Mouse (Mus musculus): ENCODE results near the gene Cd300c. TPM values are rescaled to one million over a fixed set of nuclear protein-coding genes. Genes with fewer than 3 reads are reported as not detected.
"Not testable (repeated sequence)": the region's sequence is repeated elsewhere in the genome, so short reads cannot be mapped to it uniquely, and the experiment has no call there.

The Cd300c gene
- not detected for total RNA-seq (2021)

GRCm38 (mm10) chr11:114968752-114969207, at the start of gene Cd300c:
Cd300c (minus strand) TSS chr11:114969157.
- no peak for DNase-seq

- not testable (repeated sequence) for DNase-seq
Observed at GRCm38 (mm10) chr11:115016093-115016492, 47.1 kb upstream of the Cd300c start, which contains the start of gene Cd300ld2. Cd300ld2 (minus strand) TSS chr11:115016193.

- no peak for DNase-seq
Observed at GRCm38 (mm10) chr11:115004070-115004469, 35.1 kb upstream of the Cd300c start.

- DNase-seq: no peak
Observed at GRCm38 (mm10) chr11:115001474-115002040, 32.6 kb upstream of the Cd300c start, which contains the start of gene Cd300c2. Cd300c2 (minus strand) TSS chr11:115001880.

- no peak for DNase-seq
Observed at GRCm38 (mm10) chr11:114989793-114990192, 20.8 kb upstream of the Cd300c start, which contains the start of gene Cd300ld. Cd300ld (minus strand) TSS chr11:114989922.

GRCm38 (mm10) chr11:114981866-114982265, 12.9 kb upstream of the Cd300c start:
- peak; percentile 8 for DNase-seq

- DNase-seq: no peak
Observed at GRCm38 (mm10) chr11:114972726-114973125, 3.8 kb upstream of the Cd300c start.

GRCm38 (mm10) chr11:114965182-114965828, 3.7 kb downstream of the Cd300c start:
- DNase-seq: no peak

- no peak for DNase-seq
Observed at GRCm38 (mm10) chr11:114960369-114960768, 8.6 kb downstream of the Cd300c start.

- DNase-seq: no peak
Observed at GRCm38 (mm10) chr11:114934144-114934543, 34.8 kb downstream of the Cd300c start, which contains the start of gene Cd300lb. Cd300lb (minus strand) TSS chr11:114934386.

GRCm38 (mm10) chr11:114933591-114933990, 35.4 kb downstream of the Cd300c start:
- DNase-seq: no peak

- DNase-seq: no peak
Observed at GRCm38 (mm10) chr11:114931041-114931440, 37.9 kb downstream of the Cd300c start.

GRCm38 (mm10) chr11:114929581-114929980, 39.4 kb downstream of the Cd300c start:
- DNase-seq: no peak

GRCm38 (mm10) chr11:114923961-114924360, 45.0 kb downstream of the Cd300c start:
- no peak for DNase-seq

- no peak for DNase-seq
Observed at GRCm38 (mm10) chr11:114922439-114922838, 46.5 kb downstream of the Cd300c start.

- DNase-seq: no peak
Observed at GRCm38 (mm10) chr11:114917120-114917519, 51.8 kb downstream of the Cd300c start.

- DNase-seq: no peak
Observed at GRCm38 (mm10) chr11:114914978-114915377, 54.0 kb downstream of the Cd300c start.

- DNase-seq: peak; percentile 87
Observed at GRCm38 (mm10) chr11:114912847-114913246, 56.1 kb downstream of the Cd300c start.

- not testable (repeated sequence) for DNase-seq
Observed at GRCm38 (mm10) chr11:114909538-114909937, 59.4 kb downstream of the Cd300c start.

- DNase-seq: no peak
Observed at GRCm38 (mm10) chr11:114908086-114908485, 60.9 kb downstream of the Cd300c start.

- DNase-seq: no peak
Observed at GRCm38 (mm10) chr11:114907567-114907966, 61.4 kb downstream of the Cd300c start.
